Mouse (Mus musculus) B cell, adult 62 days (primary cell): ENCODE measurements around the gene Olfr584. TPM values are rescaled to one million over a fixed set of nuclear protein-coding genes. Genes with fewer than 3 reads are reported as not detected.

Experiments used
- total RNA-seq: library from RNA; stranded (reverse); gene quantifications from 4 replicates; pipeline ENCODE4 v1.2.4, GENCODE M21; 2023

Olfr584 gene
- total RNA-seq: not detected in 4 replicates

GRCm38 (mm10) chr7:103081585-103081984 lies at the start of gene Olfr584:
Gene Olfr584, plus strand, starts transcription at chr7:103081885.

GRCm38 (mm10) chr7:103037724-103038123 lies 44.0 kb upstream of the Olfr584 start, which contains the start of gene Olfr582:
Gene Olfr582, plus strand, starts transcription at chr7:103038024.

GRCm38 (mm10) chr7:103051000-103051399 lies 30.7 kb upstream of the Olfr584 start, which contains the start of gene Olfr583:
Gene Olfr583, plus strand, starts transcription at chr7:103051300.

GRCm38 (mm10) chr7:103097420-103097819 lies 15.7 kb downstream of the Olfr584 start, which contains the start of gene Olfr585:
Gene Olfr585, plus strand, starts transcription at chr7:103097720.

GRCm38 (mm10) chr7:103125538-103125937 lies 43.9 kb downstream of the Olfr584 start, which contains the start of gene Olfr586:
Gene Olfr586, minus strand, starts transcription at chr7:103125638.

Other genes starting within 250 kb of the Olfr584 start
- not detected in 4 replicates for gene Olfr566, start 223.1 kb upstream of the Olfr584 start, total RNA-seq
- not detected in 4 replicates for gene Olfr568, start 204.8 kb upstream of the Olfr584 start, total RNA-seq
- gene Olfr569, start 191.0 kb upstream of the Olfr584 start, total RNA-seq: not detected in 4 replicates
- not detected in 4 replicates for gene Olfr570, start 187.3 kb upstream of the Olfr584 start, total RNA-seq
- gene Olfr571, start 164.3 kb upstream of the Olfr584 start, total RNA-seq: not detected in 4 replicates
- gene Olfr572, start 157.5 kb upstream of the Olfr584 start, total RNA-seq: not detected in 4 replicates
- gene Olfr573-ps1, start 139.3 kb upstream of the Olfr584 start, total RNA-seq: not detected in 4 replicates
- not detected in 4 replicates for gene Olfr574, start 133.4 kb upstream of the Olfr584 start, total RNA-seq
- gene Olfr575, start 123.1 kb upstream of the Olfr584 start, total RNA-seq: not detected in 4 replicates
- gene Olfr576, start 119.2 kb upstream of the Olfr584 start, total RNA-seq: not detected in 4 replicates
- gene Olfr577, start 105.9 kb upstream of the Olfr584 start, total RNA-seq: not detected in 4 replicates
- gene Olfr578, start 92.6 kb upstream of the Olfr584 start, total RNA-seq: not detected in 4 replicates
- not detected in 4 replicates for gene Olfr582, start 43.9 kb upstream of the Olfr584 start, total RNA-seq
- not detected in 4 replicates for gene Olfr583, start 30.6 kb upstream of the Olfr584 start, total RNA-seq
- gene Olfr585, start 15.8 kb downstream of the Olfr584 start, total RNA-seq: not detected in 4 replicates
- not detected in 4 replicates for gene Olfr586, start 43.8 kb downstream of the Olfr584 start, total RNA-seq
- gene Olfr588-ps1, start 59.0 kb downstream of the Olfr584 start, total RNA-seq: not detected in 4 replicates
- not detected in 4 replicates for gene Olfr589, start 74.5 kb downstream of the Olfr584 start, total RNA-seq
- gene Olfr591, start 96.5 kb downstream of the Olfr584 start, total RNA-seq: not detected in 4 replicates
- not detected in 4 replicates for gene Olfr592, start 102.9 kb downstream of the Olfr584 start, total RNA-seq
- gene Olfr593, start 130.0 kb downstream of the Olfr584 start, total RNA-seq: not detected in 4 replicates
- gene Olfr594, start 135.1 kb downstream of the Olfr584 start, total RNA-seq: not detected in 4 replicates
- not detected in 4 replicates for gene Usp17ld, start 170.6 kb downstream of the Olfr584 start, total RNA-seq
- not detected in 4 replicates for gene Olfr596, start 223.8 kb downstream of the Olfr584 start, total RNA-seq
- gene Olfr597, start 234.4 kb downstream of the Olfr584 start, total RNA-seq: not detected in 4 replicates
- not detected in 4 replicates for gene Olfr598, start 241.7 kb downstream of the Olfr584 start, total RNA-seq